Mouse (Mus musculus) cortical plate, adult 2 months (tissue): ENCODE measurements around the gene Tmco5.

Source experiments
- CTCF ChIP-seq: fragments of 200-500 bp; IDR thresholded peaks from 2 replicates; pipeline ENCODE4 v1.5.1; 2011; ENCODE audit warnings: mild to moderate bottlenecking, control low read depth, low read length; ENCODE audit not compliant: insufficient read depth; ENCODE audit errors: extremely low read depth
- POLR2A ChIP-seq: fragments of 200-500 bp; IDR thresholded peaks from 2 replicates; pipeline ENCODE4 v1.6.1; 2011; ENCODE audit warnings: mild to moderate bottlenecking, low read length, control low read depth; ENCODE audit not compliant: insufficient read depth; ENCODE audit errors: extremely low read depth

DNA sequence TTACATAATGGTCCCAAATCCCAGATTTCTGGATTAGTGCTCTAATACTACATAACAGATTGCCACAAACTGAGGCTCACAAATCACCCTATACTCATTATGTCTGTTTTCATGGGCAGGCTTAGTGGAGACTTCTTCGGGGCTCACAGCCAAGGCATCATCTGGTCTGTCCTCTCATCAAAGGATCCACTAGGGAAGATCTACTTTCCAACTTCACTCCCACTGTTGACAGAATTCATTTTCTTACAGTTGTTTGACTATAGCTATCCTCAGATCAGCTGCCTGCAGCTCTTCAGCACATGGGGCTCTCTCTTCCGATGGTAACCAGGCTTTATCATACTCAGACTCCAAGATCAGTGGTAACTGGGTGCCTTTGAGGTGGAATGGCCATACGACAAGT is 45.2 kb downstream of the Tmco5 start:
- TF ChIP-seq CTCF: no peak
- no peak for TF ChIP-seq POLR2A
